Mouse (Mus musculus): ENCODE measurements around the gene Cdk2ap2.

GRCm38 (mm10) chr19:4081394-4081793 lies 15.6 kb upstream of the Cdk2ap2 start, which contains the start of gene Cabp2:
- TF ChIP-seq POLR2A (IDR thresholded peaks at IDR 0.05; ENCODE audit: low read depth, low read length) = no peak
- no peak for TF ChIP-seq CTCF (IDR thresholded peaks at IDR 0.05; ENCODE audit: extremely low read depth, insufficient read depth, insufficient read length, insufficient replicate concordance)
